Mouse (Mus musculus) limb, embryonic 15.5 days (tissue): Measurements from ENCODE around the gene Lmo3. TPM values are rescaled to one million over a fixed set of nuclear protein-coding genes. Genes with fewer than 3 reads are reported as not detected.

Experiments
- ATAC-seq: fragments of 200-750 bp; cut with Nextera tagmentation; 2 replicates; pipeline ENCODE4 v1.8.0; 2017; ENCODE audit warnings: low read depth, moderate TSS enrichment; ENCODE audit not compliant: insufficient number of reproducible peaks, low FRiP score, low TSS enrichment
- H3K27ac ChIP-seq: fragments of 300-500 bp; sonication (generic); 2 replicates; pipeline ENCODE4 v1.5.1; 2015; ENCODE audit warnings: moderate library complexity, mild to moderate bottlenecking, inconsistent platforms
- H3K27me3 ChIP-seq: fragments of 300-500 bp; sonication (generic); 2 replicates; pipeline ENCODE4 v1.6.1; 2015; ENCODE audit warnings: inconsistent platforms
- H3K36me3 ChIP-seq: fragments of 300-500 bp; sonication (generic); 2 replicates; pipeline ENCODE4 v1.6.1; 2015; ENCODE audit warnings: inconsistent platforms
- H3K4me1 ChIP-seq: fragments of 300-500 bp; sonication (generic); 2 replicates; pipeline ENCODE4 v1.6.1; 2015; ENCODE audit warnings: inconsistent platforms
- H3K4me2 ChIP-seq: fragments of 300-500 bp; sonication (generic); 2 replicates; pipeline ENCODE4 v1.6.1; 2015; ENCODE audit warnings: mild to moderate bottlenecking, inconsistent platforms
- H3K4me3 ChIP-seq: fragments of 300-500 bp; sonication (generic); 2 replicates; pipeline ENCODE4 v1.5.1; 2015; ENCODE audit warnings: mild to moderate bottlenecking, inconsistent platforms
- H3K9ac ChIP-seq: fragments of 300-500 bp; sonication (generic); 2 replicates; pipeline ENCODE4 v1.6.1; 2015; ENCODE audit warnings: inconsistent platforms
- H3K9me3 ChIP-seq: fragments of 300-500 bp; sonication (generic); 2 replicates; pipeline ENCODE4 v1.6.1; 2016; ENCODE audit warnings: inconsistent platforms
- WGBS: fragments of 180-500 bp; shearing (Covaris S2); methylation state at CpG from one replicate; pipeline ENCODE4 v1.1.7; 2015; 5-methylcytosine and 5-hydroxymethylcytosine counted together
- polyA plus RNA-seq: library from polyadenylated mRNA; unstranded; fragments of >200 nt; fragmentation: Nextera tagmentation; extraction: Ambion mirVana; gene quantifications from 2 replicates; pipeline ENCODE4 v1.2.1, GENCODE M21; 2015

Gene Lmo3
- polyA plus RNA-seq, result 0.67 and 1.3 TPM in 2 replicates

GRCm38 (mm10) chr6:138581734-138582505 lies at the start of gene Lmo3:
Gene Lmo3 (minus strand): TSS chr6:138581968.
- Histone ChIP-seq H3K27me3 (no peaks in the 10 kb centered on the region), H3K27ac (no peak within 1 kb of the TSS), H3K4me2 (no peak within 1 kb of the TSS), H3K9me3 (no peaks in the 10 kb centered on the region), H3K4me3 (no peak within 1 kb of the TSS), H3K9ac (no peak within 1 kb of the TSS), H3K4me1 (no peaks in the 10 kb centered on the region), H3K36me3 (no peaks in the 10 kb centered on the region)
- 48% methylated on average over 13 of the region's 13 CpGs for WGBS
- ATAC-seq, result no peak

- no peaks in the 10 kb centered on the region for H3K4me1 ChIP-seq
- H3K4me2 ChIP-seq, result no peak overlapping the region
- H3K36me3 ChIP-seq, result no peaks in the 10 kb centered on the region
- no peaks in the 10 kb centered on the region for H3K9me3 ChIP-seq
- no peaks in the 10 kb centered on the region for H3K27me3 ChIP-seq
- H3K27ac ChIP-seq, result no peak overlapping the region
- no peak overlapping the region for H3K9ac ChIP-seq
- no peak for ATAC-seq
- no peak overlapping the region for H3K4me3 ChIP-seq
Measured at GRCm38 (mm10) chr6:138620786-138621185, 39.0 kb upstream of the Lmo3 start.

DNA sequence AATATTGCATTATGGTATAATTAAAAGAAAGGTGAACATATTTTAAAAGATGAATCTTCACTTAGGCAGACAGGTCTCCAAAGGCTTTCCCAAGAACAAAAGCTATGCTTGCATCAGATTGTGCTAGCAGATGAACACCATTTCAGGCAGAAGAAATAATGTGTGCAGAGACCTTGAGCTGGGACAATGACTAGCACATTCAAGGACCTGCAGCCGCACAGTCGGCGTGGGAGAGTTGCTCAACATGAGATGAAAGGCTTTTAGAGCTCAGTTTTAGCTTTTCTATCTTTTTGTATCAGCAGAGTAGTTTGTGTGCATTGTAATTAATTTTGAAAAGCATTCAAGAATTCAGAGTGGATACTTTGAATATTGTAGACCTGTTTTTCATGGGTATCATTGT lies 36.6 kb upstream of the Lmo3 start:
- Histone ChIP-seq H3K4me2 (no peak overlapping the region), H3K36me3 (no peaks in the 10 kb centered on the region), H3K9me3 (no peaks in the 10 kb centered on the region), H3K27ac (no peak overlapping the region), H3K9ac (no peak overlapping the region), H3K4me3 (no peak overlapping the region), H3K4me1 (no peaks in the 10 kb centered on the region), H3K27me3 (no peaks in the 10 kb centered on the region)
- 93% methylated on average over 3 of the region's 3 CpGs for WGBS
- ATAC-seq, result no peak

DNA sequence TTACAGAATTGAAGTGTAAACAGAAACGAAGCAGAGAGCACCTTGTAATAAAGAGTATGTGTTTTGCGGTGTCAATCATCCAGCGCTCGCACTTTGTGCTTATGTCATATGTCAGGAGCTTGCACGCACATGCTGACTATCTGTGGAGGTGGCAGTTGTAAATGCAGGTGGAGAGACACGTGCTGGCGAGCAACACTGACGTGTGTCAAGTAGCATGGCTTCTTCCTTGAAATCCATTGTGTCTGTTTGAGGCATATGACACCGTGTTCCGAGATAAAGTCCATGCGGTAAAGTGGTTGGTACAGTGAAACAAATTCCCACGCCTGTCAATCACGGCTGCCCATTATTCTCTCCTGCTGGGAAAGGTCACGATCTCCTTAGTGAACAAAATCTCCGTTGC lies 15.2 kb upstream of the Lmo3 start:
- WGBS, result 85% methylated on average over 15 of the region's 15 CpGs
- ATAC-seq, result no peak

GRCm38 (mm10) chr6:138595991-138596698 lies 14.4 kb upstream of the Lmo3 start:
- H3K27me3 ChIP-seq, result no peaks in the 10 kb centered on the region
- ATAC-seq, result no peak
- 67% methylated on average over 10 of the region's 10 CpGs for WGBS

More for the DNA sequence above, 15.2 kb upstream of the Lmo3 start:
- Histone ChIP-seq H3K4me1 (no peaks in the 10 kb centered on the region), H3K9ac (no peak overlapping the region), H3K4me3 (no peak overlapping the region), H3K27ac (no peak overlapping the region), H3K4me2 (no peak overlapping the region), H3K36me3 (no peaks in the 10 kb centered on the region), H3K9me3 (no peaks in the 10 kb centered on the region), H3K27me3 (no peaks in the 10 kb centered on the region)

DNA sequence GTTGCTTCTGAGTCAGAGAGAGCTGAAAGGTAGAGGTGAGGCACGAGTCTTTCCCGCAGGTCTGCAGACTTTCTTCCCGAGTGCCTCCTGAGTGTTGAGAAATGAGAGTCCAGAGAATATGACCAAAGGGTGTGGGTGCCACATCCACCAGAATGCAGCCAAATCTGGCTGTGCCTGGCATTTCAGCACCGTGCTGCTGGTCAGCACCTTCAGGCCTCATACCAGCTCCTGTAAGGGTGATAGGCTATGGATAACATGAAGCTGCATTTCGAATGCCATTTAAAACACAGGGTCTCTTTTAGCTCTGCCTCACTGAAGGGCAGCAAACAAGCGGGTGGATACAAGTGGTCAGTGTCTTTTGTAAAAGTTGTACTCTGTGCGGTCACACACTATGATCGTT lies 1.5 kb upstream of the Lmo3 start:
- ATAC-seq, result no peak
- Histone ChIP-seq H3K9me3 (no peaks in the 10 kb centered on the region), H3K27ac (no peak overlapping the region), H3K36me3 (no peaks in the 10 kb centered on the region), H3K4me2 (no peak overlapping the region), H3K4me1 (no peaks in the 10 kb centered on the region), H3K9ac (no peak overlapping the region), H3K27me3 (no peaks in the 10 kb centered on the region), H3K4me3 (no peak overlapping the region)
- WGBS, result 60% methylated on average over 8 of the region's 8 CpGs

More at GRCm38 (mm10) chr6:138595991-138596698, 14.4 kb upstream of the Lmo3 start:
- H3K4me1 ChIP-seq, result no peaks in the 10 kb centered on the region
- no peak overlapping the region for H3K27ac ChIP-seq
- no peak overlapping the region for H3K4me2 ChIP-seq
- H3K9me3 ChIP-seq, result no peaks in the 10 kb centered on the region
- no peak overlapping the region for H3K9ac ChIP-seq
- no peaks in the 10 kb centered on the region for H3K36me3 ChIP-seq
- no peak overlapping the region for H3K4me3 ChIP-seq

GRCm38 (mm10) chr6:138582506-138583000 lies 785 bp upstream of the Lmo3 start:
- Histone ChIP-seq H3K27me3 (no peaks in the 10 kb centered on the region), H3K36me3 (no peaks in the 10 kb centered on the region), H3K4me1 (no peaks in the 10 kb centered on the region), H3K4me2 (no peak overlapping the region), H3K4me3 (no peak overlapping the region), H3K27ac (no peak overlapping the region), H3K9ac (no peak overlapping the region), H3K9me3 (no peaks in the 10 kb centered on the region)
- ATAC-seq, result no peak
- 36% methylated on average over 4 of the region's 4 CpGs for WGBS

- 68% methylated on average over 9 of the region's 9 CpGs for WGBS
- Histone ChIP-seq H3K9me3 (no peaks in the 10 kb centered on the region), H3K36me3 (no peaks in the 10 kb centered on the region), H3K4me3 (no peak overlapping the region), H3K9ac (no peak overlapping the region), H3K27me3 (no peaks in the 10 kb centered on the region), H3K4me1 (no peaks in the 10 kb centered on the region), H3K4me2 (no peak overlapping the region), H3K27ac (no peak overlapping the region)
- no peak for ATAC-seq
Measured at GRCm38 (mm10) chr6:138580491-138581076, 1.2 kb downstream of the Lmo3 start.

DNA sequence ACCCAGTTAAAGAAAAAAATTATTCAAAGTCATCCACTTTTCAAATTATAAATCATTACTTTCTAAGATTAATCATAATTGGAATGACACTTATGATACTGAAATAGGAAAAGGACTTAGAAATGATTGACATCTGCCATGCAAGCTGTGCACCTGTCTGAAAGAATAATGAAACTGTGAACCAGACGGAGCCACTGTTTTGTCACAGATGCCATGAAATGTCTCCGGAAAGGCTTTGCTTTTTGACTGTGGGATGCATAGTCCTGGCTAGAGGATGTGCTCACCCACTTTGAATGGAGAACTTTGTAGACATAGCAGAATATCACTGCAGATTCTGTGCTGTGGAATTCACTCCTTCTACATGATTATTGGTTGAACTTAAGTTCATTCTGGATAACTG lies 18.4 kb downstream of the Lmo3 start:
- Histone ChIP-seq H3K4me2 (no peak overlapping the region), H3K9me3 (no peaks in the 10 kb centered on the region), H3K9ac (no peak overlapping the region), H3K36me3 (no peaks in the 10 kb centered on the region), H3K4me1 (no peaks in the 10 kb centered on the region), H3K27ac (no peak overlapping the region), H3K27me3 (no peaks in the 10 kb centered on the region), H3K4me3 (no peak overlapping the region)
- ATAC-seq, result no peak
- WGBS, result 83% methylated on average over 2 of the region's 2 CpGs

DNA sequence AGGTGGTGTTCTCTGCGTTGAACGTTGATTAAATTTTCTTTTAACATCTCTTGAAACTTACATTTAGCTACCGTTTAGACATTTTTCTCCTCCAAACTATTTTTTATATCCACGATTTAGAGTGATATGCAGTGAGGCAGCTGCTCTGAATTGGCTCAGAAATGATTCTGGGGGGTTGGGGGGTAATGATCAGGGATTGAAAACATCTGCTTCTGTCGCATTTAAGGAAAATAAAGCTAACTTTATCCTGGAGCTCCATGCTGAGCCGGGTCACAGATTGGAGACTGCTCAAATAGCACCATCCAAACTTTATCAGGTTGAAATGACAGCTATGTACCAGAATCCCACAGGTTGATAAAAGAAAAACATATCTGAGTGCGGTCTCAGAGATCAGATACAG lies 29.6 kb downstream of the Lmo3 start:
- Histone ChIP-seq H3K4me2 (no peak overlapping the region), H3K4me1 (no peaks in the 10 kb centered on the region), H3K9ac (no peak overlapping the region), H3K36me3 (no peaks in the 10 kb centered on the region), H3K27ac (no peak overlapping the region), H3K9me3 (no peaks in the 10 kb centered on the region), H3K4me3 (no peak overlapping the region), H3K27me3 (no peaks in the 10 kb centered on the region)
- 55% methylated on average over 7 of the region's 7 CpGs for WGBS
- ATAC-seq, result no peak

GRCm38 (mm10) chr6:138534879-138535278 lies 46.9 kb downstream of the Lmo3 start:
- H3K9ac ChIP-seq, result no peak overlapping the region
- no peak overlapping the region for H3K4me2 ChIP-seq
- no peak for ATAC-seq
- WGBS, result 75% methylated on average over 2 of the region's 2 CpGs
- no peaks in the 10 kb centered on the region for H3K9me3 ChIP-seq
- no peaks in the 10 kb centered on the region for H3K27me3 ChIP-seq
- no peak overlapping the region for H3K27ac ChIP-seq
- H3K4me1 ChIP-seq, result no peaks in the 10 kb centered on the region
- no peak overlapping the region for H3K4me3 ChIP-seq
- no peaks in the 10 kb centered on the region for H3K36me3 ChIP-seq

DNA sequence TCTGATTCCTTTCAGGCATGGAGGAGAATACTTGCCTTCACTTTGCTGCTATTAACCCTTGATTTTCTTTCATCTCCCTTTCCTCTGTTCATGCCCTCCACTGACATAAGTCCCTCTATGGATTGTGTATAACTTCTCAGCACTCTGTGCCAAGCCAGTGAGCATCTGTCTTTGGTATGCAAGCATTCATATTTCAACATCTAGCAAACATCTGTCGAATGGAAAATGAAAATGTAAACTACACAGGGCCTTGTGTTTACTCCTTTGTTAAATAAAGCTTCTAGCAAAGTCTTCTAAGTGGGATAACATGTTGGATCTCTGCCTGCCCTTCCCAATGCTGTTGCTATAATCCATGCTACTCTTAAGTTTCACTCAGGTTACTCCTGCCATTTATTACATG lies 75.1 kb downstream of the Lmo3 start:
- WGBS, result 69% methylated on average over 1 of the region's 1 CpGs
- no peak for ATAC-seq

More for the DNA sequence above, 75.1 kb downstream of the Lmo3 start:
- Histone ChIP-seq H3K4me2 (no peak overlapping the region), H3K9me3 (no peaks in the 10 kb centered on the region), H3K27ac (no peak overlapping the region), H3K4me3 (no peak overlapping the region), H3K27me3 (no peaks in the 10 kb centered on the region), H3K36me3 (no peaks in the 10 kb centered on the region), H3K9ac (no peak overlapping the region), H3K4me1 (no peaks in the 10 kb centered on the region)
